Mouse (Mus musculus) T-helper 2 cell (primary cell): Measurements from ENCODE around the gene Vmn1r41.

Experiments used
- in situ Hi-C: fragments of 300-600 bp; cut with MboI, MseI; formaldehyde crosslinking; loops from one replicate; pipeline ENCODE4 v1.15.1; 2025; ENCODE audit warnings: high pct_unique_total_duplicates

The Vmn1r41 gene

GRCm38 (mm10) chr6:89740466-89740865 lies at the start of gene Vmn1r41:
Vmn1r41 (plus strand) TSS chr6:89740766.
- in situ Hi-C loops = no loop called here

GRCm38 (mm10) chr6:89706624-89707023 lies 33.9 kb upstream of the Vmn1r41 start:
- in situ Hi-C loops = no loop called here

GRCm38 (mm10) chr6:89707240-89707639 lies 33.3 kb upstream of the Vmn1r41 start, which contains the start of gene Vmn1r40:
Vmn1r40 (plus strand) TSS chr6:89707540.
- in situ Hi-C loops = no loop called here

GRCm38 (mm10) chr6:89718051-89718450 lies 22.5 kb upstream of the Vmn1r41 start:
- in situ Hi-C loops = no loop called here

- in situ Hi-C loops = no loop called here
Observed at GRCm38 (mm10) chr6:89742811-89743210, 2.2 kb downstream of the Vmn1r41 start.

GRCm38 (mm10) chr6:89790231-89790630 lies 49.7 kb downstream of the Vmn1r41 start:
- in situ Hi-C loops = no loop called here
